Mouse (Mus musculus) ES-Bruce4 (cell line): ENCODE results near the gene Uox.

Experiments
- CTCF ChIP-seq: IDR thresholded peaks from one replicate; pipeline ENCODE4 v1.8.1; 2011; ENCODE audit warnings: low read depth, low read length
- POLR2A ChIP-seq: IDR thresholded peaks from one replicate; pipeline ENCODE4 v1.8.1; 2011; ENCODE audit warnings: low read length; ENCODE audit not compliant: insufficient read depth

GRCm38 (mm10) chr3:146657433-146657832, 87.2 kb downstream of the Uox start:
- TF ChIP-seq CTCF (no peak), POLR2A (no peak)
